Mouse (Mus musculus) kidney, embryonic 14.5 days (tissue): ENCODE data around the gene Bri3. TPM values are rescaled to one million over a fixed set of nuclear protein-coding genes. Genes with fewer than 3 reads are reported as not detected.

Experiments used
- ATAC-seq: fragments of 200-750 bp; cut with Nextera tagmentation; 2 replicates; pipeline ENCODE4 v1.8.0; 2017; ENCODE audit warnings: moderate number of reproducible peaks, mild to moderate bottlenecking, moderate TSS enrichment, moderate library complexity; ENCODE audit not compliant: low FRiP score, low TSS enrichment
- H3K27ac ChIP-seq: fragments of 300-500 bp; sonication (generic); 2 replicates; pipeline ENCODE4 v1.5.1; 2014; ENCODE audit warnings: low read depth, mild to moderate bottlenecking, low read length, moderate library complexity, mixed read lengths
- H3K27me3 ChIP-seq: fragments of 300-500 bp; sonication (generic); 2 replicates; pipeline ENCODE4 v1.6.1; 2014; ENCODE audit warnings: mild to moderate bottlenecking, low read length; ENCODE audit not compliant: control insufficient read depth, insufficient read depth
- H3K36me3 ChIP-seq: fragments of 300-500 bp; sonication (generic); 2 replicates; pipeline ENCODE4 v1.6.1; 2014; ENCODE audit warnings: low read length, mixed read lengths; ENCODE audit not compliant: control insufficient read depth, insufficient read depth
- H3K4me1 ChIP-seq: fragments of 300-500 bp; sonication (generic); 2 replicates; pipeline ENCODE4 v1.6.1; 2014; ENCODE audit warnings: low read length, mixed read lengths; ENCODE audit not compliant: control insufficient read depth, insufficient read depth
- H3K4me2 ChIP-seq: fragments of 300-500 bp; sonication (generic); replicated peaks from 2 replicates; pipeline ENCODE4 v1.6.1; 2014; ENCODE audit warnings: low read depth, mild to moderate bottlenecking, low read length
- H3K4me3 ChIP-seq: fragments of 300-500 bp; sonication (generic); 2 replicates; pipeline ENCODE4 v1.5.1; 2014; ENCODE audit warnings: mild to moderate bottlenecking, low read length
- H3K9ac ChIP-seq: fragments of 300-500 bp; sonication (generic); 2 replicates; pipeline ENCODE4 v1.6.1; 2014; ENCODE audit warnings: low read depth, mild to moderate bottlenecking, low read length, moderate library complexity
- H3K9me3 ChIP-seq: fragments of 300-500 bp; sonication (generic); 2 replicates; pipeline ENCODE4 v1.6.1; 2016; ENCODE audit warnings: low read length; ENCODE audit not compliant: control insufficient read depth
- WGBS: fragments of 180-500 bp; shearing (Covaris S2); extraction: QIAGEN DNeasy Blood & Tissue Kit; methylation state at CpG from one replicate; pipeline ENCODE4 v1.1.7; 2014; 5-methylcytosine and 5-hydroxymethylcytosine counted together
- polyA plus RNA-seq: library from polyadenylated mRNA; unstranded; fragments of >200 nt; fragmentation: Nextera tagmentation; extraction: Ambion mirVana; gene quantifications from 2 replicates; pipeline ENCODE4 v1.2.1, GENCODE M21; 2014

Gene Bri3
- polyA plus RNA-seq, 1 experiment from 2014 or later, result 136 TPM

- peak overlapping the region; percentile 55; the same call in 1 of the 2 replicates for H3K27ac ChIP-seq
Measured at GRCm38 (mm10) chr5:144223899-144224816, 20.1 kb upstream of the Bri3 start.

GRCm38 (mm10) chr5:144226220-144226619 lies 18.0 kb upstream of the Bri3 start:
- no peak overlapping the region for H3K4me3 ChIP-seq
- H3K9me3 ChIP-seq, result no peaks in the 10 kb centered on the region
- no peak overlapping the region for H3K9ac ChIP-seq
- no peak overlapping the region for H3K4me2 ChIP-seq
- no peak overlapping the region for H3K27ac ChIP-seq
- 29% methylated on average over 11 of the region's 11 CpGs for WGBS
- H3K4me1 ChIP-seq, result peaks cover 7% of the 10 kb centered on the region; the same call in 1 of the 2 replicates
- no peak for ATAC-seq
- H3K27me3 ChIP-seq, result no peaks in the 10 kb centered on the region
- H3K36me3 ChIP-seq, result no peaks in the 10 kb centered on the region

More at GRCm38 (mm10) chr5:144223899-144224816, 20.1 kb upstream of the Bri3 start:
- peak overlapping the region; percentile 81 for H3K4me3 ChIP-seq
- WGBS, result 25% methylated on average over 18 of the region's 18 CpGs
- peak overlapping the region; percentile 67 for H3K9ac ChIP-seq
- H3K36me3 ChIP-seq, result no peaks in the 10 kb centered on the region; the same call in 1 of the 2 replicates
- H3K4me2 ChIP-seq, result peak overlapping the region; percentile 79
- ATAC-seq, result no peak
- H3K9me3 ChIP-seq, result no peaks in the 10 kb centered on the region
- no peaks in the 10 kb centered on the region for H3K27me3 ChIP-seq
- H3K4me1 ChIP-seq, result peaks cover 7% of the 10 kb centered on the region; the same call in 1 of the 2 replicates

GRCm38 (mm10) chr5:144230216-144230615 lies 14.0 kb upstream of the Bri3 start:
- ATAC-seq, result no peak
- H3K27me3 ChIP-seq, result no peaks in the 10 kb centered on the region
- no peak overlapping the region for H3K9ac ChIP-seq
- no peaks in the 10 kb centered on the region for H3K9me3 ChIP-seq
- no peak overlapping the region for H3K4me3 ChIP-seq
- no peak overlapping the region for H3K4me2 ChIP-seq
- H3K27ac ChIP-seq, result no peak overlapping the region
- H3K36me3 ChIP-seq, result no peaks in the 10 kb centered on the region
- no peaks in the 10 kb centered on the region for H3K4me1 ChIP-seq
- 93% methylated on average over 7 of the region's 7 CpGs for WGBS

DNA sequence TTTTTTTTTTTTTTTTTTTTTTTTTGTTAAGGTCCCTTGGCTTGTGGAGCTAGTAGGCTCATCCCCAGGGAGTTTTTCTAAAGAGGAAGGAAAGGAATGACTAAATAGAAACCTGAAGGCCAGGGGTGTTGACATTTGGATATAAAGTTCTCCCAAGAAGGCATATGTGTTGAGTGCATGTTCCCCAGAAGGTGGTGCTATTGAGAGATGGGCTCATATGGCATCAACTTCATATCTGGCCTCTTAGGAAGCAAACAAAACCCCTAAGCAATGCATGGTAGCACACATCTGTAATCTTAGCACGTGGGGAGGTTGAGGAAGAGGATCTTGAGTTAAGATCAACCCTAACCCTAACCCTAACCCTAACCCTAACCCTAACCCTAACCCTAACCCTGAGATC lies 12.8 kb upstream of the Bri3 start:
- WGBS, result 76% methylated on average over 1 of the region's 1 CpGs
- ATAC-seq, result no peak
- H3K9me3 ChIP-seq, result no peaks in the 10 kb centered on the region

GRCm38 (mm10) chr5:144232531-144232930 lies 11.7 kb upstream of the Bri3 start:
- Histone ChIP-seq H3K27ac (no peak overlapping the region), H3K9ac (no peak overlapping the region), H3K27me3 (no peaks in the 10 kb centered on the region), H3K4me2 (no peak overlapping the region), H3K4me3 (no peak overlapping the region), H3K36me3 (no peaks in the 10 kb centered on the region), H3K4me1 (no peaks in the 10 kb centered on the region), H3K9me3 (no peaks in the 10 kb centered on the region)
- ATAC-seq, result no peak
- WGBS, result 85% methylated on average over 5 of the region's 5 CpGs

More for the DNA sequence above, 12.8 kb upstream of the Bri3 start:
- Histone ChIP-seq H3K4me1 (no peaks in the 10 kb centered on the region), H3K9ac (no peak overlapping the region), H3K36me3 (no peaks in the 10 kb centered on the region), H3K4me2 (no peak overlapping the region), H3K4me3 (no peak overlapping the region), H3K27ac (no peak overlapping the region), H3K27me3 (no peaks in the 10 kb centered on the region)

DNA sequence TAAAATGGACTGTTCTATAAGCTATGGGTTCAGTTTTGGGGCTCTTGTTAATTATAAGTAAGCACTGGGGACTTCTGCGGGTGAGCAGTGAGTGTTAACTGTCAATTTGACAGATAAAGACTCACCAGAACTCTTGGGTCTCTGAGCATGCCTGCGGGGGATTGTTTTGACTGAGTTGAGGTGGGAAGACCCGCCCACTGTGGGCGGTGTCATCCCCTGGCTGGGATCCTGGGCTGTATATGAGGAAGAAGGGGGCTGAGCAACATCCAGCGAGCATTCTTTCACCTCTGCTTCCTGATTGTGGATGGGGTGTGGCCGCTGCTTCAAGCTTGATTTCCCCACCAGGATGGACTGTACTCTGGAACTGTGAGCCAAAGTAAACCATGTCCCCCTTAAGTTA lies 10.0 kb upstream of the Bri3 start:
- WGBS, result 76% methylated on average over 6 of the region's 6 CpGs
- H3K4me1 ChIP-seq, result no peaks in the 10 kb centered on the region
- no peak for ATAC-seq
- no peaks in the 10 kb centered on the region for H3K27me3 ChIP-seq
- no peaks in the 10 kb centered on the region for H3K9me3 ChIP-seq
- H3K4me3 ChIP-seq, result no peak overlapping the region
- H3K9ac ChIP-seq, result no peak overlapping the region
- no peak overlapping the region for H3K4me2 ChIP-seq
- no peaks in the 10 kb centered on the region for H3K36me3 ChIP-seq
- no peak overlapping the region for H3K27ac ChIP-seq

- no peak overlapping the region for H3K9ac ChIP-seq
- ATAC-seq, result no peak
- no peak overlapping the region for H3K4me2 ChIP-seq
- no peaks in the 10 kb centered on the region for H3K4me1 ChIP-seq
- no peaks in the 10 kb centered on the region for H3K9me3 ChIP-seq
- WGBS, result 91% methylated on average over 7 of the region's 7 CpGs
- no peak overlapping the region for H3K4me3 ChIP-seq
- H3K27ac ChIP-seq, result no peak overlapping the region
- H3K27me3 ChIP-seq, result no peaks in the 10 kb centered on the region
- H3K36me3 ChIP-seq, result no peaks in the 10 kb centered on the region
Measured at GRCm38 (mm10) chr5:144234714-144235113, 9.5 kb upstream of the Bri3 start.

- Histone ChIP-seq H3K9ac (no peak overlapping the region), H3K4me2 (no peak overlapping the region), H3K27ac (no peak overlapping the region), H3K4me3 (no peak overlapping the region), H3K4me1 (no peaks in the 10 kb centered on the region), H3K9me3 (no peaks in the 10 kb centered on the region), H3K36me3 (no peaks in the 10 kb centered on the region), H3K27me3 (no peaks in the 10 kb centered on the region)
- no peak for ATAC-seq
- 68% methylated on average over 1 of the region's 1 CpGs for WGBS
Measured at GRCm38 (mm10) chr5:144238969-144239368, 5.3 kb upstream of the Bri3 start.

GRCm38 (mm10) chr5:144245592-144245991 lies 1.4 kb downstream of the Bri3 start:
- Histone ChIP-seq H3K27me3 (no peaks in the 10 kb centered on the region), H3K36me3 (no peaks in the 10 kb centered on the region), H3K27ac (no peak overlapping the region), H3K4me1 (peaks cover 6% of the 10 kb centered on the region; the same call in 1 of the 2 replicates), H3K9me3 (0 out of 2 replicates have a peak, but pooled peaks cover 4% of the 10 kb centered on the region), H3K4me2 (no peak overlapping the region), H3K9ac (no peak overlapping the region), H3K4me3 (no peak overlapping the region)
- no peak for ATAC-seq
- WGBS, result 83% methylated on average over 2 of the region's 2 CpGs
